Mouse (Mus musculus) CH12.LX (cell line): ENCODE data around the gene Uba2. TPM values are rescaled to one million over a fixed set of nuclear protein-coding genes. Genes with fewer than 3 reads are reported as not detected.

Experiments
- DNase-seq: peaks from one replicate; pipeline ENCODE4 v3.0.0-alpha.2; 2013; ENCODE audit errors: extremely low read depth
- H3K27ac ChIP-seq: 2 replicates; pipeline ENCODE4 v1.5.1; 2012; ENCODE audit warnings: low read depth, mild to moderate bottlenecking, control low read depth, moderate library complexity; ENCODE audit not compliant: insufficient read depth
- H3K27me3 ChIP-seq: replicated peaks from 2 replicates; pipeline ENCODE3; 2012; ENCODE audit warnings: inconsistent platforms
- H3K36me3 ChIP-seq, 2 experiments: replicated peaks in 1 of 2; 2 replicates each; pipeline versions ENCODE3 to v1.6.1; 2012; ENCODE audit warnings: inconsistent platforms in 1 of 2, low read length in 1 of 2, mild to moderate bottlenecking in 1 of 2, mixed read lengths in 1 of 2, moderate library complexity in 1 of 2; ENCODE audit not compliant: control insufficient read depth in 1 of 2, insufficient read depth in 1 of 2
- H3K4me1 ChIP-seq, 2 experiments: 2 replicates each; pipeline ENCODE4 v1.6.1; 2012; ENCODE audit warnings: inconsistent platforms in 1 of 2, moderate library complexity in 1 of 2; ENCODE audit not compliant: insufficient read depth in 2 of 2, control insufficient read depth in 1 of 2
- H3K4me2 ChIP-seq: 2 replicates; pipeline ENCODE4 v1.6.1; 2012; ENCODE audit warnings: low read depth, mild to moderate bottlenecking, control low read depth; ENCODE audit not compliant: poor library complexity, insufficient read depth, severe bottlenecking
- H3K4me3 ChIP-seq, 3 experiments: fragments of 150-350 bp in 1 of 3; sonication (generic) in 1 of 3; replicated peaks in 1 of 3; 2 replicates each; pipeline versions ENCODE3 to v1.5.1; 2011 to 2012; ENCODE audit warnings: low read depth in 2 of 3, low read length in 2 of 3, mild to moderate bottlenecking in 2 of 3, moderate library complexity in 2 of 3, control low read depth in 1 of 3, improper control_type of control experiment in 1 of 3, inconsistent platforms in 1 of 3, mixed read lengths in 1 of 3; ENCODE audit not compliant: poor library complexity in 1 of 3
- H3K79me2 ChIP-seq: replicated peaks from 2 replicates; pipeline ENCODE4 v1.6.1; 2012; ENCODE audit warnings: mild to moderate bottlenecking, moderate library complexity; ENCODE audit not compliant: control insufficient read depth, poor library complexity, insufficient read depth, severe bottlenecking; ENCODE audit errors: extremely low read depth
- H3K9ac ChIP-seq: 2 replicates; pipeline ENCODE4 v1.6.1; 2012; ENCODE audit warnings: low read depth, mild to moderate bottlenecking, control low read depth, moderate library complexity; ENCODE audit not compliant: insufficient read depth
- H3K9me3 ChIP-seq: replicated peaks from 2 replicates; pipeline ENCODE3; 2012; ENCODE audit warnings: low read length, inconsistent platforms, mixed read lengths
- BHLHE40 ChIP-seq: IDR thresholded peaks from 2 replicates; pipeline ENCODE4 v1.6.1; 2011; ENCODE audit warnings: mild to moderate bottlenecking, low read depth, low read length, improper control_type of control experiment
- CHD1 ChIP-seq: IDR thresholded peaks from 2 replicates; pipeline ENCODE4 v1.6.1; 2012; ENCODE audit warnings: low read depth, low read length, improper control_type of control experiment, inconsistent platforms
- E2F4 ChIP-seq: IDR thresholded peaks from 2 replicates; pipeline ENCODE4 v1.6.1; 2011; ENCODE audit warnings: low read depth, low read length, improper control_type of control experiment; ENCODE audit not compliant: insufficient replicate concordance
- EP300 ChIP-seq: IDR thresholded peaks from 2 replicates; pipeline ENCODE4 v1.6.1; 2011; ENCODE audit warnings: low read length, improper control_type of control experiment
- GABPA ChIP-seq: IDR thresholded peaks from 2 replicates; pipeline ENCODE4 v1.6.1; 2012; ENCODE audit warnings: low read depth, low read length, improper control_type of control experiment, inconsistent platforms; ENCODE audit not compliant: insufficient replicate concordance
- IRF4 ChIP-seq: IDR thresholded peaks from 2 replicates; pipeline ENCODE4 v1.6.1; 2014; ENCODE audit warnings: low read depth, mild to moderate bottlenecking, inconsistent platforms, low read length, improper control_type of control experiment
- JUN ChIP-seq: IDR thresholded peaks from 2 replicates; pipeline ENCODE4 v1.6.1; 2011; ENCODE audit warnings: low read depth, mild to moderate bottlenecking, low read length, improper control_type of control experiment, moderate library complexity; ENCODE audit not compliant: insufficient read depth
- MAFK ChIP-seq: IDR thresholded peaks from 2 replicates; pipeline ENCODE4 v1.6.1; 2011; ENCODE audit warnings: low read length, improper control_type of control experiment; ENCODE audit not compliant: insufficient replicate concordance
- MAX ChIP-seq: IDR thresholded peaks from 2 replicates; pipeline ENCODE4 v1.6.1; 2011; ENCODE audit warnings: low read length, improper control_type of control experiment
- MAZ ChIP-seq: IDR thresholded peaks from 2 replicates; pipeline ENCODE4 v1.6.1; 2012; ENCODE audit warnings: low read depth, mild to moderate bottlenecking, inconsistent platforms, low read length, improper control_type of control experiment, moderate library complexity
- MXI1 ChIP-seq: IDR thresholded peaks from 2 replicates; pipeline ENCODE4 v1.6.1; 2011; ENCODE audit warnings: mild to moderate bottlenecking, low read depth, low read length, improper control_type of control experiment
- MYC ChIP-seq: IDR thresholded peaks from 2 replicates; pipeline ENCODE4 v1.6.1; 2011; ENCODE audit warnings: low read depth, mild to moderate bottlenecking, improper control_type of control experiment, low read length
- POLR2A ChIP-seq: IDR thresholded peaks from 2 replicates; pipeline ENCODE4 v1.6.1; 2011; ENCODE audit warnings: low read depth, mild to moderate bottlenecking, improper control_type of control experiment, low read length
- POLR2AphosphoS2 ChIP-seq: IDR thresholded peaks from 2 replicates; pipeline ENCODE4 v1.6.1; 2011; ENCODE audit warnings: low read depth, low read length, improper control_type of control experiment
- RCOR1 ChIP-seq: conservative IDR thresholded peaks from 2 replicates; pipeline ENCODE4 v1.6.1; 2012; ENCODE audit warnings: low read depth, mild to moderate bottlenecking, inconsistent platforms, low read length, improper control_type of control experiment
- UBTF ChIP-seq: IDR thresholded peaks from 2 replicates; pipeline ENCODE4 v1.6.1; 2012; ENCODE audit warnings: low read depth, mild to moderate bottlenecking, inconsistent platforms, low read length, improper control_type of control experiment, moderate library complexity
- USF1 ChIP-seq: IDR thresholded peaks from 2 replicates; pipeline ENCODE4 v1.6.1; 2014; ENCODE audit warnings: low read depth, mild to moderate bottlenecking, inconsistent platforms, low read length, improper control_type of control experiment
- ZKSCAN1 ChIP-seq: IDR thresholded peaks from 2 replicates; pipeline ENCODE4 v1.6.1; 2012; ENCODE audit warnings: low read depth, inconsistent platforms, low read length, improper control_type of control experiment, borderline replicate concordance
- ZMIZ1 ChIP-seq: IDR thresholded peaks from 2 replicates; pipeline ENCODE4 v1.6.1; 2012; ENCODE audit warnings: low read depth, mild to moderate bottlenecking, inconsistent platforms, low read length, improper control_type of control experiment
- dilution Hi-C: fragments of 300-500 bp; cut with MboI; formaldehyde crosslinking; loops from 2 replicates; pipeline ENCODE4 v1.14.3; 2020; ENCODE audit warnings: low sequenced_read_pairs; ENCODE audit not compliant: extremely low pct_unique_long_range_greater_than_20kb, extremely low pct_ligation_motif_present
- in situ Hi-C: fragments of 300-500 bp; cut with MboI; formaldehyde crosslinking; loops from 3 replicates; pipeline ENCODE4 v1.14.3; 2019; ENCODE audit warnings: low sequenced_read_pairs, low pct_ligation_motif_present, low pct_unique_long_range_greater_than_20kb, mixed read lengths
- polyA plus RNA-seq: library from polyadenylated mRNA; unstranded; fragments of >175 nt; gene quantifications from 2 replicates; pipeline ENCODE4 v1.2.1, GENCODE M21; 2012; ENCODE audit warnings: low read depth; ENCODE audit not compliant: insufficient read length
- total RNA-seq, 2 experiments: library from RNA; depleted of rRNA; stranded (reverse); fragments of 300-350 nt in 1 of 2; fragments of >200 nt in 1 of 2; gene quantifications; 2 replicates each; pipeline ENCODE4 v1.2.3; 2012 to 2014

Gene Uba2
- total RNA-seq (2012; rRNA removed) (161 and 180 TPM in 2 replicates), total RNA-seq (2014; rRNA removed) (341 and 373 TPM in 2 replicates), polyA plus RNA-seq (180 and 202 TPM in 2 replicates)

DNA sequence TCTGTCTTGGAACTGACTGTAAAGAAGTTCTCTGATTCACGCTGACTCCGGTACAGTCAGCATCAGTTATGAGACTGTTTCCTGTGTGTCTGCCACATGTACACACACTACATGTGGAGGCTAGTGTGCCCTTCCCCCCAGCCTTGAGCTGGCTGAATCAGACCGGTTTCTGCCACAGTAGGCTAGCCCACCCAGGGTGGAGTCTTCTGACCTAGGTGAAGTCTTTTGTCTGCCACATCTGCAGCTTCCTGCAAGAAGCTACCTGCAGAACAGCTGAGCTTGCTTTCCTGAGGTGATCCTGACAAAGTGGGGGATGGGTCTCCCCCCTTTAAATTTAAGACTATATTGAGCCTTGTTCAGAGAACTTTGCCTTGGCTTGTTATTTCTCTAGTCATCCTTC lies at the start of gene Uba2:
TSS of gene Uba2 (minus strand) at position 146 of the 400 bp plus-strand sequence.
- Histone ChIP-seq H3K36me3 (peaks cover 6 to 15% of the 10 kb centered on the region in 2 experiments), H3K9me3 (no peaks in the 10 kb centered on the region)
- dilution Hi-C loops: no loop called here
- DNase-seq: no peak
- TF ChIP-seq MAFK: no peak
- no peak for TF ChIP-seq MYC
- TF ChIP-seq, all 38 proteins: peak for 0
- peak within 1 kb of the TSS; percentile 9; the same call in 1 of the 2 replicates for H3K4me2 ChIP-seq
- in situ Hi-C loops: loop anchor here (5.0 kb wide), 1 partner anchor 63 kb away; the partner anchor contains the start of gene Gpi1
- peaks cover 36% of the 10 kb centered on the region for H3K79me2 ChIP-seq
- peak within 1 kb of the TSS; percentile 90 to 95 (median 94) for H3K4me3 ChIP-seq
- H3K27ac ChIP-seq: no peak within 1 kb of the TSS
- H3K27me3 ChIP-seq: no peaks in the 10 kb centered on the region
- peak within 1 kb of the TSS; percentile 28; the same call in 1 of the 2 replicates for H3K9ac ChIP-seq
- H3K4me1 ChIP-seq: peaks cover 2 to 18% of the 10 kb centered on the region in 2 experiments; a peak in 3 of 4 replicates

- dilution Hi-C loops (no loop called here), in situ Hi-C loops (no loop called here)
Observed at GRCm38 (mm10) chr7:34218496-34218895, 49.1 kb upstream of the Uba2 start.

GRCm38 (mm10) chr7:34216474-34216873 lies 47.1 kb upstream of the Uba2 start:
- no peak overlapping the region for H3K4me3 ChIP-seq
- DNase-seq: no peak
- H3K79me2 ChIP-seq: no peaks in the 10 kb centered on the region
- H3K4me2 ChIP-seq: no peak overlapping the region
- H3K9me3 ChIP-seq: no peaks in the 10 kb centered on the region
- peaks cover 88 to 100% of the 10 kb centered on the region in 2 experiments for H3K36me3 ChIP-seq
- no peak overlapping the region for H3K27ac ChIP-seq
- TF ChIP-seq MAZ (no peak), JUN (no peak), MAX (no peak), IRF4 (no peak), UBTF (no peak), POLR2AphosphoS2 (no peak), E2F4 (no peak)
- H3K4me1 ChIP-seq: no peaks in the 10 kb centered on the region
- in situ Hi-C loops (no loop called here), dilution Hi-C loops (no loop called here)
- no peak overlapping the region for H3K9ac ChIP-seq
- no peaks in the 10 kb centered on the region for H3K27me3 ChIP-seq

More at GRCm38 (mm10) chr7:34218496-34218895, 49.1 kb upstream of the Uba2 start:
- Histone ChIP-seq H3K27ac (no peak overlapping the region), H3K9me3 (peaks cover 6% of the 10 kb centered on the region), H3K4me3 (no peak overlapping the region), H3K4me1 (no peaks in the 10 kb centered on the region), H3K4me2 (no peak overlapping the region), H3K79me2 (no peaks in the 10 kb centered on the region), H3K9ac (no peak overlapping the region), H3K27me3 (no peaks in the 10 kb centered on the region), H3K36me3 (peaks cover 88 to 100% of the 10 kb centered on the region in 2 experiments)
- TF ChIP-seq MXI1 (no peak), USF1 (no peak), ZMIZ1 (no peak), CHD1 (no peak), EP300 (no peak), BHLHE40 (no peak), GABPA (no peak), E2F4 (no peak), POLR2A (no peak), POLR2AphosphoS2 (no peak), ZKSCAN1 (no peak), RCOR1 (no peak), UBTF (no peak), IRF4 (no peak)
- DNase-seq: no peak
